Mouse (Mus musculus): ENCODE data around the gene Paqr6. TPM values are rescaled to one million over a fixed set of nuclear protein-coding genes. Genes with fewer than 3 reads are reported as not detected.

Gene Paqr6
- total RNA-seq (2021) = under 1 TPM; 0.39 to 0.42 TPM

- intact Hi-C loops (cut with DNase I) = no loop called here
- DNase-seq (ENCODE audit: low spot score) = peak; percentile 49
These were observed at the start of gene Paqr6 for GRCm38 (mm10) chr3:88364337-88364736. Gene Paqr6, plus strand, starts transcription at chr3:88364584.

DNA sequence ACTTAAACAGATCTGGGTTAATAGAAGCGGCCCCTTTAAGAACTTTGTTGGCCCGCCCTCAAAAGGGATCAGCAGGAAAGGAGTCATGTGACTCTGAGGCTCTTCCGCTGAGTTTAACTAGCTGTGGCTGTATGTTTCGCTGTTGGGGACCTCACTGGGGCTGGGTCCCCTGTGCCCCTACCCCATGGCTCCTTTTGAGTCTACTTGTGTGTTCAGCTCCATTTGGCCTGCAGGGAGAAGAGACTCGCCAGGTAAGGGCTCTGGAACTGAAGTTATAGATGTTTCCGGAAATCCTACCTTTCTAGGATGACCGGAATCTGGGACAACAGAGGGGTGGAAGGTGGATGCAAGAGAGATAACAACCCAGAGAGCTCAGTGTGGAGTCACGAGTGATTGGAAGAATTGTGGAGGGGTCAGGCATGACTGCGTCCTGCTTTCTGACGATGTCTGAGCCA is 39.4 kb upstream of the Paqr6 start, which contains the start of gene Glmp:
TSS of gene Glmp (plus strand) at position 73 of the 455 bp plus-strand sequence.
- intact Hi-C loops (cut with DNase I) = no loop called here
- DNase-seq (ENCODE audit: low spot score) = peak; percentile 29

GRCm38 (mm10) chr3:88328956-88329355 is 35.4 kb upstream of the Paqr6 start:
- no peak for DNase-seq (ENCODE audit: low spot score)
- intact Hi-C loops (cut with DNase I) = no loop called here

- DNase-seq (ENCODE audit: low spot score) = no peak
- intact Hi-C loops (cut with DNase I) = no loop called here
These were observed 33.1 kb upstream of the Paqr6 start for GRCm38 (mm10) chr3:88331282-88331681.

GRCm38 (mm10) chr3:88334029-88334658 is 30.2 kb upstream of the Paqr6 start:
- intact Hi-C loops (cut with DNase I) = no loop called here
- no peak for DNase-seq (ENCODE audit: low spot score)

DNA sequence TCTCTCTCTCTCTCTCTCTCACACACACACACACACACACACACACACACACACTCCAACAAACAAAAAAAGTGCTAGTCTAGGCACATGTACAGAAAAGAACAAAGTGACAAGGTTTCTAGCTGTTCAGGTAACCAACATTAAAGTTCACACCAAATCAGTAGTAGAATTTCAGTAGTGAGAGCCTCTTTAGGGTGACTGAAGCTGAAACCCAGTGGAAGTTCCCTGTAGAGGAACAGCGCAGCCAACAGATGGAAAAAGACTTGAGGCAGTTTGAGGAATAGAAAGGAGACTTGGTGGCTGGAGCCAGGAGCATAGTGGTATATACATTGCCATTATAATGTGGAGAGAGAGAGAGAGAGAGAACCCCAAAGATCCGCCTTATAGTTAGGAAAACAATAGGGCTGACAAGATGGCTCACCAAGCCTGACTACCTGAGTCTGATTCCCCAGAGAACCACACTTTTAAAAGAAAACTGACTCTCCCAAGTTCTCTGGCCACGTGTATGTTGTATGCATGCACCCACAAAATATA is 29.4 kb upstream of the Paqr6 start:
- intact Hi-C loops (cut with DNase I) = no loop called here
- DNase-seq (ENCODE audit: low spot score) = no peak

DNA sequence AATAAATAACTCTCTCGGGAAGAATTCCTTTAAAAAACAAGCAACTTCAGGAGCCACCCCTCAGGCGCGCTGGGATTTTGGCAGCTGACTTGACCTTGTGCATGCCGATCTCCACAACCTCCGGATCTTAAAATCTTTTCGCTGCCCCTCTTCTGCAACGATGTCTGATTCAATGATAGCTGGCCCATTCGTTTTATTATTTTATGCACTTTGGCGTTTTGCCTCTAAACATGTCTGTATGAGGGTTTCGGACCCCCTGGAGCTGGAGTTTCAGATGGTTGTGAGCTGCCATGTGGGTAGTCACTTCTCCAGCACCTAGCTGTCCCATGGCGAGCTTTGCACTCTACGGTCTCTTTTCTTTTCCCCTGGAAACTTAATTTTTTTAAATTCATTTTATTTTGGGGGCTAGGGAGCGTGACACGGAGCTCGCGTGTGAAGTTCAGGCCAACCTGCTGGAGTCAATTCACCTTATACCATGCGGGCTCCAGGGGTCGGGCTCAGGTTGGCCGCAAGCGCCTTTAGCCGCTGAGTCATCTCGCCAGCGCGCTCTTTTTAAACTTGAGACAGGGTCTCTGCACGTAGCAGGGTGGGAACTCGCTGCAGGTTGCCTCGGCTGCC is 28.8 kb upstream of the Paqr6 start:
- no peak for DNase-seq (ENCODE audit: low spot score)
- intact Hi-C loops (cut with DNase I) = no loop called here

DNA sequence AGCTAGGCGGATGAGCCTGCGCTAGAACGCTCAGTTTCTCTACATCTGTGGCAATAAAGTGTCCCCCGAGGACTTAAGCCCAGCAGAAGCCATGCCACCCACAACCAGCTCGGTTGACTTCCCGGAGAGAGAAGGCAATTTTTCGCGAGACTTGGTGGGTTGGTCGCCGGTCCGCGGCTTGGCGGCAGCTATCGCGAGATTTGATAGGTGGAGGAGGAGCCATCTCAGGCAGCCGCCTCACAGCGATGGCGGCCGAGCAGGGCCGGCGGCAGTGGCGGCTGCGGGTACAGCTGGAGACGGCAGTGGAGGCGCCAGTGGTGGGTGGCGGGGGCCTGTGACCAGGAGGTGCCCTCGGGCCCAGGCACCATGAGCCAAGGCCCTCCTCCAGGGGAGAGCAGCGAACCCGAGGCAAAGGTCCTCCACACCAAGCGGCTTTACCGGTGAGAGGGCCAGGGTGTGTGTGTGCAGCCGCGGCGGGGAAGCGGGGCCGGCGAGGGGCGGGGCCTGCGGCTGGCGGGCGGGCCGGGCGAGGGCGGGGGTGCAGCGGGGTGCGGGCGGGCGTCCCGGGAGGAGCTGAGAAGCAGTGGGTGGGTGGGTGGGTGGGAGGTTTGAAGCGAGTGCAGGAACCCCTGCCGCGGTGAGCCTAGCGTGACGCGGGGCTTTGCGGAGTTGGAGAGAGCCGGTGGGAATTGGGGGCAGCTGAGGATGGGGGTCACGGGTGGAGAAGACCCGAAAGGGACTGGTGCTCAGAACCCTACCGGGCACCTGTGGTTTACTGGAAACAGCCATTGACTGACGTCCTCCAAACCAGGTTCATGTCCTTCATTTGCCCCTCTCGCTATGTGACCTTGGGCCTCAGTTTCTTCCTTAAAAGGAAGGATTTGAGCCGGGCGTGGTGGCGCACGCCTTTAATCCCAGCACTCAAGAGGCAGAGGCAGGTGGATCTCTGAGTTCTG is 28.0 kb upstream of the Paqr6 start, which contains the start of the genes Tmem79 and Smg5:
TSS of gene Tmem79 (minus strand) at position 91 of the 956 bp plus-strand sequence.
TSS of gene Smg5 (plus strand) at position 203 of the 956 bp plus-strand sequence.
- DNase-seq (ENCODE audit: low spot score) = peak; percentile 93
- intact Hi-C loops (cut with DNase I) = no loop called here

DNA sequence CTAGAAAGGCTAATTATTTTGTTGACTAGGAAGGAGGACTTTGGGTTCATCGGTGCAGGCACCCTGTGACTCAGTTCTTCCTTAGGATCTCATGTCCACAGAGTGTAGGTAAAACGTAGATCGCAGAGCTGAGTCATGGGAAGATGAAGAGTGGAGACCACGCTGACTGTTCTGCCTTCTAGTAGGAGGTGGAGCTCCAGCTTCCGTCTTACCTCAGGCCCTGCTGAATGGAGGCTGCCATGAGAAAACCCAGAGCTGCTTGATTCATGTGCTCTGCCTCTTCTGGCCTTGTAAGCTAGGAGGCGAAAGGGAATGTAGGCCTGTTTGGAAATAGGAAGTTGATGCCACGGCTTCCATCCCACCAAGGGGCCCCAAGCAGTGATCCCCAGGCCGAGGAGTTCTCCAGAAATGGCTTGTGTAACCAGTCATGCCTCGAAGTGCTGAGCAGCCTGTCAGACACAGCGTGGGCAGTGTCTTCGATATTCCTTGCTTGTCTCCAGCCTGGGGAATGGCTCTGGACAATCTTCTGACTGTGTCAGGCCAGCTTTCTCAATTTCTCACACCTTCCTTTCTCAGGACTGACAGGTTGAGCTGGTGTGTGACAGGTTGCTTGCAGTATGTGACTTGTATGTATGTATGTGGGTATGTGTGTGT is 26.9 kb upstream of the Paqr6 start:
- intact Hi-C loops (cut with DNase I) = no loop called here
- no peak for DNase-seq (ENCODE audit: low spot score)

DNA sequence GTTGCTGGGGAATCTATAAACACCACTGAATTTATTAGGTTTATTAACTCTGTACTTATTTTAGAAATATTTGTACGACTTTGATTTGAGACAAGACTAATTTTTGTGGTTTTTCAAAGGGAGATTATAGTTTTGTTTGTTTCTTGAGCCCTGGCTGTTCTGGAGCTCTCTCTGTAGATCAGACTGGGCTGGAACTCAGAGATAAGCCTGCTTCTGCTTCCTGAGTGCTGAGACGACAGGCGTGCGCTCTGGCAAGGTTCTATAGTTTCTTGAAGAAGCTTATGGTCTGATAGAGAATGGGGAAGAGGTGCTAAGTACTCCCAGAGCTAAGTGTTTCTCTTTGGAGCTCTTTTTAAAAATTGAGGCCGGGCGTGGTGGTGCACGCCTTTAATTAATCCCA is 26.1 kb upstream of the Paqr6 start:
- intact Hi-C loops (cut with DNase I) = no loop called here
- no peak for DNase-seq (ENCODE audit: low spot score)

- DNase-seq (ENCODE audit: low spot score) = no peak
- intact Hi-C loops (cut with DNase I) = no loop called here
These were observed 25.4 kb upstream of the Paqr6 start for GRCm38 (mm10) chr3:88339006-88339405.

DNA sequence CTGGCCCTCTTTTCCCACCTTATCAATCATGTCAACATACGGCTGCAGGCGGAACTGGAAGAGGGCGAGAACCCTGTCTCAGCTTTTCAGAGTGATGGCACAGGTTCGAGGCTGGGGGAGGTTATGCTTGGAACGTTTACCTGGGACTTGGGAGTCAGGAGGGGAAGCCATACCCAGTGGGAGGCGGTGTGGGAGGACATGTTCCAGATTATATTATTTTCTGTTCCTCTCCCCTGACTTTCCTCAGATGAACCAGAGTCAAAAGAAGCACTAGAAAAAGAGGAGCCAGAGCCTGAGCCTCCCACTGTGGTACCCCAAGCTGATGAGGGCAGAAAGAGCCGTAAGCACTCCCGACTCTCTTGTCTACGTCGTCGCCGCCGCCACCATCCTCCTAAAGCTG is 13.7 kb upstream of the Paqr6 start:
- intact Hi-C loops (cut with DNase I) = no loop called here
- no peak for DNase-seq (ENCODE audit: low spot score)

DNA sequence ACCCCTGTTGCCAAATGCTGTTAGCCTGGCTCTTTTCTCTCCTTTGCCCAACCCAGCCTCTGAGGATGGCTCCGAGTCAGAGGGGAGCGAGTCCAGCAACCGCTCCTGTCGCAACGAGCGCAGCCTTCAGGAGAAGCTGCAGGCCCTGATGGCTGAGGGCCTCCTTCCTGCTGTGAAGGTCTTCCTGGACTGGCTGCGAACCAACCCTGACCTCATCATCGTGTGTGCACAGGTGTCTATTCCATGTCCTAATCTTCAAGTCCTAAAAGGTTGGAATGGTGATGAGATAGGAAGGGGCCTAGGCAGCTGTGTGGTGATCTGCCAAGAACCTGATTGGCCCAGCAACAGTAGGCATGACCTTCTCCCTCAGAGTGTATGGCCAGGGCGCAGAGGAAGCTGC is 11.5 kb upstream of the Paqr6 start:
- intact Hi-C loops (cut with DNase I) = no loop called here
- no peak for DNase-seq (ENCODE audit: low spot score)

DNA sequence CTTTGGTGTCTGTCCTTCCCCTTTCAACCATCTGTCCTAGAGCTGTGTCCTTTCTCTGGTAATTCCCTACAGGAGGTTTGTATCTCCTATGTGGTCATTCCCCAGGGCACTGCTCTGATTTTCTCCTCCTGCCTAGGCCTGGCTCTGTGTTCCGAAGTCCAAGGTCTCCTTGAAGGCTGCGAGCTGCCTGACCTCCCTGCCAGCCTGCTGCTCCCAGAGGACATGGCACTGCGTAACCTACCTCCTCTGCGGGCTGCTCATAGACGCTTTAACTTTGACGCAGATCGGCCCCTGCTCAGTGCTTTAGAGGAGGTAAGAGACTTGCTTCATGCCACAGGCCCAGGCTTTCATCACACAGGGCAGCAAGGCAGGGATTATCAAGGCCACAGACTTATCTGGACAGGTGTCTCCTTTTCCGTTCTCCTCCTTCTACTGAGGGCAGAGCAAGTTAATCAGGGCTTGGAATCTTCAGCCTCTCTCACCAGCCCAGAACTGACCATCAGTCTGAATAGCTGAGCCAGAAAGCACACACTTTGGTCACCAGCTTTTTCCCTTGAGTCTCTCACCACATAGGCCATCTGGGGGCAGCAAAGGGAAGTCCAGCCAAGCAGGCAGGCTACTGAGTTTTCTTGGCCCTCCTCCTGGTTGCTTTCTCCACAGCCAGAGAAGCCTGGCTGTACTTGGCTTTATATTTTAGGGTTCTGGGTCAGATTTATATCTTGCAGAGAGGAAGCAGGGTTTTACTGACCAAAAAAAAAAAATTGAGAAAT is 9.8 kb upstream of the Paqr6 start:
- intact Hi-C loops (cut with DNase I) = no loop called here
- no peak for DNase-seq (ENCODE audit: low spot score)

DNA sequence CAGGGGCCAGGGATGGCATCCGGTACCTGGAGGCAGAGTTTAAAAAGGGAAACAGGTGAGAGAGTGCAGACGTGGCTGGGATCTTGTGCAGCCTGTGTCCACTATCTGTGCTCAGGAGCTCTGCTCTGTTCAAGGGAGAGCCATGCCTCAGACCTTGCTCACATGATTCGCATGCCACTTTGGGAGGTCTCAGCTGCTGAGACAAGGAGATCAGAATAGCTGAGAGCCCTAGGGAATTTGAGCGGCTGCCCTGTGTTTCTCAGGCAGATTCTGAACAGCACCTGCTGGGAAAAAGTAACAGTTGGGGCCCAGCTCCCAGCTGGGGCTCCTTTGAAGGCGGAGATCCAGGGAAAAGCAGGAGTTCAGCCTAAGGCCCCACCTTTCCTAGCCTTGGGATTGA is 4.8 kb upstream of the Paqr6 start:
- intact Hi-C loops (cut with DNase I) = no loop called here
- no peak for DNase-seq (ENCODE audit: low spot score)

GRCm38 (mm10) chr3:88359989-88360388 is 4.4 kb upstream of the Paqr6 start:
- intact Hi-C loops (cut with DNase I) = no loop called here
- DNase-seq (ENCODE audit: low spot score) = no peak

GRCm38 (mm10) chr3:88361096-88361495 is 3.3 kb upstream of the Paqr6 start:
- intact Hi-C loops (cut with DNase I) = no loop called here

GRCm38 (mm10) chr3:88361612-88362313 is 2.6 kb upstream of the Paqr6 start:
- intact Hi-C loops (cut with DNase I) = no loop called here
- no peak for DNase-seq (ENCODE audit: low spot score)

More at GRCm38 (mm10) chr3:88361096-88361495, 3.3 kb upstream of the Paqr6 start:
- DNase-seq (ENCODE audit: low spot score) = no peak
